Mouse (Mus musculus) frontal cortex, adult 2 months (tissue): ENCODE measurements at regions not wholly inside any gene's neighbourhood (a gene's known extent, or its start where the extent isn't known, plus 50 kb on each side); places are given as distances from the start of the nearest gene placed in this dataset.

Experiments
- DNase-seq, 2 experiments: peaks; one replicate each; pipeline ENCODE4 v3.0.0; 2022; ENCODE audit warnings: low spot score in 1 of 2; ENCODE audit errors: extremely low spot score in 1 of 2

DNA sequence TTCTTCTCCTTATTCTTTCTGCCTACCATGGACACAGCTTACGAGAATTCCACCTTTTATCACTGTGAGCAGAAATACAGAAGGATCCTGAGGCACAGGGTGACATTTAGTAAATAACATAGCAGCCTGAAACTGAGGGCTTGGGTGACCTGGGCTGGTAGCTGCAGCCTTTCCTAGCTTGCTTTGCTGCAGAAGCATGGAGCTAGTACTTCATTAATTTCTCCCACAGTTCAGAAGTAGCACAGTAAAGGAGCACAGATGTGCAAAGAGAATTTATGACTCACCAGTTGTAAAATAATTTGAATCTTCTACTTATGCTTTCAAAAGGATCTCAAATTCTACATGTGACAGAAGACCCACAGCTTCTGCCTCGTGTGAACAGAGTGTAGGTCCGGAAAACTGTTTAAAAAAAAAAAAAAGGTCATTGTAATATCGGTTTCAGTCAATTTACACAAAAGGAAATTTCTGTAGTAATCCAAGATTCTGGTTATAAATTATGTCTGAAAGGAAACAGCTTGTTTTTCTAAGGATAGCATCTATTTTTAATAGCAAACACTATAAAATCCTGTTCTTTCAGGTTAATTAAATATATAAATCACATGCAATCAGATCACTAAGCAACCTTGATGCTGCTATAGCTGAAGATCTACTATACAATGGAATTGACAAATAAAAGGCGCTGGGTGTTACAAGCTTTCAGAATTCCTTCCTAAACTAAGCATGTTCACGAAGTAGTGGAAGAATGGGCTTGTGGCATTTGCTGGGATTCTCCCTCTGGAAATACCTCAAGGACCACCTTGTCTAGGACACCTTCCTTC, 64.0 kb upstream of the Mef2c start:
- DNase-seq: no peak

DNA sequence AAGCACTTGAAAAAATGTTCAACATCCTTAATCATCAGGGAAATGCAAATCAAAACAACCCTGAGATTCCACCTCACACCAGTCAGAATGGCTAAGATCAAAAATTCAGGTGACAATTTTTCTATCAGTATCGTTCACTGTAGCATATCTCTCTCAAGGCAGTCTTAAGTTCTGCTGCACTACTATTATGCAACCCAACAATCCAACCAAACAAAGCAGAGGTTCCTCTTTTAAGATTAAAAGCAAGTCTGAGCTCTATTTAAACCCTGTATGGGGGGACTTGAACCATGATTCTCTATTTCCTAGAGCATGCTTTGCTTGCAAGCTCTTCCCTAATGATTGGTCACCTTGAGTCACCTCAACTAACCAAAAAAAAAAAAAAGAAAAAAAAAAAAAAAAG, 59.6 kb upstream of the Mef2c start:
- no peak for DNase-seq

GRCm38 (mm10) chr13:83450820-83451219, 53.0 kb upstream of the Mef2c start:
- no peak for DNase-seq

GRCm38 (mm10) chr13:83452987-83453386, 50.8 kb upstream of the Mef2c start:
- DNase-seq: no peak
